Mouse (Mus musculus): Measurements from ENCODE around the gene Cacna1c.

The Cacna1c gene

GRCm38 (mm10) chr6:118673974-118674695 lies 522.1 kb downstream of the Cacna1c start:
- DNase-seq (ENCODE audit: low spot score) = no peak

GRCm38 (mm10) chr6:118653331-118653730 lies 542.9 kb downstream of the Cacna1c start:
- no peak for DNase-seq (ENCODE audit: low spot score)

- DNase-seq (ENCODE audit: low spot score) = no peak
Observed at GRCm38 (mm10) chr6:118649121-118649783, 547.0 kb downstream of the Cacna1c start.

GRCm38 (mm10) chr6:118646265-118647061 lies 549.8 kb downstream of the Cacna1c start:
- peak; percentile 86 for DNase-seq (ENCODE audit: low spot score)

GRCm38 (mm10) chr6:118644866-118645265 lies 551.4 kb downstream of the Cacna1c start:
- DNase-seq (ENCODE audit: low spot score) = no peak

GRCm38 (mm10) chr6:118643541-118643940 lies 552.7 kb downstream of the Cacna1c start:
- DNase-seq (ENCODE audit: low spot score) = no peak

- no peak for DNase-seq (ENCODE audit: low spot score)
Observed at GRCm38 (mm10) chr6:118641671-118642325, 554.4 kb downstream of the Cacna1c start.

- no peak for DNase-seq (ENCODE audit: low spot score)
Observed at GRCm38 (mm10) chr6:118639816-118640215, 556.4 kb downstream of the Cacna1c start.

- DNase-seq (ENCODE audit: low spot score) = no peak
Observed at GRCm38 (mm10) chr6:118638911-118639310, 557.3 kb downstream of the Cacna1c start.

- DNase-seq (ENCODE audit: low spot score) = no peak
Observed at GRCm38 (mm10) chr6:118632491-118632890, 563.7 kb downstream of the Cacna1c start.

- no peak for DNase-seq (ENCODE audit: low spot score)
Observed at GRCm38 (mm10) chr6:118630006-118630405, 566.2 kb downstream of the Cacna1c start.

- peak; percentile 45 for DNase-seq (ENCODE audit: low spot score)
Observed at GRCm38 (mm10) chr6:118626246-118626645, 570.0 kb downstream of the Cacna1c start.

- DNase-seq (ENCODE audit: low spot score) = no peak
Observed at GRCm38 (mm10) chr6:118623609-118624008, 572.6 kb downstream of the Cacna1c start.

GRCm38 (mm10) chr6:118621866-118622265 lies 574.4 kb downstream of the Cacna1c start:
- no peak for DNase-seq (ENCODE audit: low spot score)

GRCm38 (mm10) chr6:118621406-118621805 lies 574.8 kb downstream of the Cacna1c start:
- DNase-seq (ENCODE audit: low spot score) = no peak

GRCm38 (mm10) chr6:118608906-118609305 lies 587.3 kb downstream of the Cacna1c start:
- DNase-seq (ENCODE audit: low spot score) = no peak

- no peak for DNase-seq (ENCODE audit: low spot score)
Observed at GRCm38 (mm10) chr6:118605974-118606373, 590.2 kb downstream of the Cacna1c start.

- DNase-seq (ENCODE audit: low spot score) = no peak
Observed at GRCm38 (mm10) chr6:118603825-118604224, 592.4 kb downstream of the Cacna1c start.

GRCm38 (mm10) chr6:118595681-118596055 lies 600.5 kb downstream of the Cacna1c start:
- no peak for DNase-seq (ENCODE audit: low spot score)

GRCm38 (mm10) chr6:118594833-118595680 lies 601.2 kb downstream of the Cacna1c start:
- no peak for DNase-seq (ENCODE audit: low spot score)

- DNase-seq (ENCODE audit: low spot score) = peak; percentile 38
Observed at GRCm38 (mm10) chr6:118594070-118594469, 602.1 kb downstream of the Cacna1c start.
